Mouse (Mus musculus) brain, adult 2 months (tissue): ENCODE measurements around the gene Wnt10b.
"Not testable (repeated sequence)": the region's sequence is repeated elsewhere in the genome, so short reads cannot be mapped to it uniquely, and the experiment has no call there.

ENCODE experiments used
- DNase-seq: peaks from one replicate; pipeline ENCODE4 v3.0.0; 2011; ENCODE audit warnings: low read depth, low spot score

Wnt10b gene

GRCm38 (mm10) chr15:98772511-98773211 lies 5.3 kb downstream of the Wnt10b start:
- peak; percentile 29 for DNase-seq

GRCm38 (mm10) chr15:98771813-98772425 lies 6.0 kb downstream of the Wnt10b start:
- no peak for DNase-seq

- DNase-seq, result no peak
Observed at GRCm38 (mm10) chr15:98768259-98768658, 9.7 kb downstream of the Wnt10b start.

- DNase-seq, result no peak
Observed at GRCm38 (mm10) chr15:98765929-98766328, 12.0 kb downstream of the Wnt10b start.

- peak; percentile 98 for DNase-seq
Observed at GRCm38 (mm10) chr15:98762670-98763529, 15.1 kb downstream of the Wnt10b start, which contains the start of gene Arf3. Arf3 (minus strand) TSS chr15:98763214.

GRCm38 (mm10) chr15:98762201-98762621 lies 15.7 kb downstream of the Wnt10b start:
- DNase-seq, result peak; percentile 91

GRCm38 (mm10) chr15:98754125-98754524 lies 23.8 kb downstream of the Wnt10b start:
- no peak for DNase-seq

GRCm38 (mm10) chr15:98753021-98753423 lies 24.9 kb downstream of the Wnt10b start:
- DNase-seq, result peak; percentile 62

GRCm38 (mm10) chr15:98749093-98749492 lies 28.9 kb downstream of the Wnt10b start:
- DNase-seq, result no peak

GRCm38 (mm10) chr15:98747296-98747695 lies 30.7 kb downstream of the Wnt10b start:
- DNase-seq, result no peak

GRCm38 (mm10) chr15:98746344-98746965 lies 31.5 kb downstream of the Wnt10b start:
- peak; percentile 69 for DNase-seq

GRCm38 (mm10) chr15:98743863-98744262 lies 34.1 kb downstream of the Wnt10b start:
- not testable (repeated sequence) for DNase-seq

- DNase-seq, result no peak
Observed at GRCm38 (mm10) chr15:98742766-98743428, 35.1 kb downstream of the Wnt10b start.

GRCm38 (mm10) chr15:98740219-98740618 lies 37.7 kb downstream of the Wnt10b start:
- peak; percentile 67 for DNase-seq

- no peak for DNase-seq
Observed at GRCm38 (mm10) chr15:98738796-98739195, 39.2 kb downstream of the Wnt10b start.

GRCm38 (mm10) chr15:98737881-98738280 lies 40.1 kb downstream of the Wnt10b start:
- peak; percentile 51 for DNase-seq

GRCm38 (mm10) chr15:98736521-98736920 lies 41.4 kb downstream of the Wnt10b start:
- DNase-seq, result no peak

- DNase-seq, result no peak
Observed at GRCm38 (mm10) chr15:98733976-98734566, 43.9 kb downstream of the Wnt10b start.

- DNase-seq, result no peak
Observed at GRCm38 (mm10) chr15:98733370-98733769, 44.6 kb downstream of the Wnt10b start.

- no peak for DNase-seq
Observed at GRCm38 (mm10) chr15:98732006-98732531, 45.9 kb downstream of the Wnt10b start.
